Mouse (Mus musculus) limb, embryonic 10.5 days (tissue): ENCODE measurements around the gene Mrps36. TPM values are rescaled to one million over a fixed set of nuclear protein-coding genes. Genes with fewer than 3 reads are reported as not detected.
"Not testable (repeated sequence)": the region's sequence is repeated elsewhere in the genome, so short reads cannot be mapped to it uniquely, and the experiment has no call there.

Experiments
- DNase-seq: peaks from one replicate; pipeline ENCODE4 v3.0.0-alpha.2; 2017; ENCODE audit warnings: low spot score
- H3K27ac ChIP-seq: fragments of 300-500 bp; sonication (generic); 2 replicates; pipeline ENCODE4 v1.5.1; 2016; ENCODE audit warnings: mild to moderate bottlenecking
- H3K27me3 ChIP-seq: fragments of 300-500 bp; sonication (generic); 2 replicates; pipeline ENCODE4 v1.6.1; 2016; ENCODE audit warnings: low read depth, mild to moderate bottlenecking; ENCODE audit not compliant: poor library complexity, severe bottlenecking
- H3K36me3 ChIP-seq: fragments of 300-500 bp; sonication (generic); 2 replicates; pipeline ENCODE4 v1.6.1; 2016; ENCODE audit warnings: mild to moderate bottlenecking, moderate library complexity
- H3K4me1 ChIP-seq: fragments of 300-500 bp; sonication (generic); 2 replicates; pipeline ENCODE4 v1.6.1; 2016
- H3K4me3 ChIP-seq: fragments of 300-500 bp; sonication (generic); 2 replicates; pipeline ENCODE4 v1.5.1; 2016; ENCODE audit warnings: mild to moderate bottlenecking, moderate library complexity
- H3K9me3 ChIP-seq: fragments of 300-500 bp; sonication (generic); replicated peaks from 2 replicates; pipeline ENCODE4 v1.6.1; 2016; ENCODE audit warnings: mild to moderate bottlenecking
- WGBS: fragments of 180-500 bp; shearing (Covaris S2); methylation state at CpG from one replicate; pipeline ENCODE4 v1.1.7; 2016; 5-methylcytosine and 5-hydroxymethylcytosine counted together
- polyA plus RNA-seq: library from polyadenylated mRNA; unstranded; fragments of >200 nt; fragmentation: Nextera tagmentation; extraction: Ambion mirVana; gene quantifications from 2 replicates; pipeline ENCODE4 v1.2.1, GENCODE M21; 2016

Gene Mrps36
- polyA plus RNA-seq, 1 experiment from 2014 or later: 97.0 TPM

- WGBS: 72% methylated on average over 4 of the region's 4 CpGs
These were observed 9.7 kb upstream of the Mrps36 start for GRCm38 (mm10) chr13:100754186-100754585.

GRCm38 (mm10) chr13:100753011-100753410 is 8.6 kb upstream of the Mrps36 start:
- Histone ChIP-seq H3K4me3 (no peak overlapping the region), H3K36me3 (0 out of 2 replicates have a peak, but pooled peaks cover 2% of the 10 kb centered on the region), H3K27me3 (no peaks in the 10 kb centered on the region), H3K9me3 (no peaks in the 10 kb centered on the region), H3K4me1 (no peaks in the 10 kb centered on the region), H3K27ac (no peak overlapping the region)
- 89% methylated on average over 6 of the region's 6 CpGs for WGBS
- no peak for DNase-seq

More at GRCm38 (mm10) chr13:100754186-100754585, 9.7 kb upstream of the Mrps36 start:
- no peak overlapping the region for H3K27ac ChIP-seq
- no peak overlapping the region for H3K4me3 ChIP-seq
- DNase-seq: no peak
- H3K27me3 ChIP-seq: no peaks in the 10 kb centered on the region
- no peaks in the 10 kb centered on the region for H3K9me3 ChIP-seq
- H3K36me3 ChIP-seq: peaks cover 11% of the 10 kb centered on the region
- no peaks in the 10 kb centered on the region for H3K4me1 ChIP-seq

- no peaks in the 10 kb centered on the region for H3K27me3 ChIP-seq
These were observed 8.1 kb upstream of the Mrps36 start for GRCm38 (mm10) chr13:100752529-100752928.

GRCm38 (mm10) chr13:100751402-100751801 is 6.9 kb upstream of the Mrps36 start:
- Histone ChIP-seq H3K36me3 (no peaks in the 10 kb centered on the region), H3K4me1 (no peaks in the 10 kb centered on the region), H3K27ac (no peak overlapping the region), H3K4me3 (no peak overlapping the region), H3K9me3 (no peaks in the 10 kb centered on the region), H3K27me3 (no peaks in the 10 kb centered on the region)
- WGBS: 85% methylated on average over 3 of the region's 3 CpGs
- DNase-seq: no peak

More at GRCm38 (mm10) chr13:100752529-100752928, 8.1 kb upstream of the Mrps36 start:
- no peaks in the 10 kb centered on the region for H3K9me3 ChIP-seq
- H3K27ac ChIP-seq: no peak overlapping the region
- no peak for DNase-seq
- no peaks in the 10 kb centered on the region for H3K36me3 ChIP-seq
- 89% methylated on average over 8 of the region's 8 CpGs for WGBS
- H3K4me3 ChIP-seq: no peak overlapping the region
- no peaks in the 10 kb centered on the region for H3K4me1 ChIP-seq

- DNase-seq: no peak
- no peak overlapping the region for H3K27ac ChIP-seq
- no peaks in the 10 kb centered on the region for H3K9me3 ChIP-seq
- H3K4me1 ChIP-seq: no peaks in the 10 kb centered on the region
- H3K4me3 ChIP-seq: no peak overlapping the region
- no peaks in the 10 kb centered on the region for H3K27me3 ChIP-seq
- no peaks in the 10 kb centered on the region for H3K36me3 ChIP-seq
- WGBS: 83% methylated on average over 5 of the region's 5 CpGs
These were observed 6.3 kb upstream of the Mrps36 start for GRCm38 (mm10) chr13:100750799-100751198.

DNA sequence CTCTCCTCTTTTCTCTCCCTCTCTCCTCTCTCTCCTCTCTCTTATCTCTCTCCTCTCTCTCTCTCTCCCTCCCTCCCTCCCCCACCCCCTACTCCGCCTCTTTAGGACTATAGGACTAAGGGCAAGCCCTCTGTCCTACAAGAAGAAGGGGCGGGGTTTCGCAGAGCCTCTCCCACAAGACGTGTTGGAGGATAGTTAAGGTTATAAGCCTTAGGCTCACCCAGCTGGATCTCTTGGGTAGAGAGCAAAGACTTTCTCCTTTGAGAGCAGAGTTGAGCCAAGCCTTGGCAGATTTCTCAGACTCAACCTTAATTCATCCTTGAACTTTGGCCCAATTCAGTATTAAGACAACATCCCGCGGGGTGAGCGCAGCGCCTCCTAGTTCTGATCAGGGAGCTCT is 4.2 kb upstream of the Mrps36 start:
- peaks cover 7% of the 10 kb centered on the region for H3K4me1 ChIP-seq
- H3K4me3 ChIP-seq: no peak overlapping the region
- H3K9me3 ChIP-seq: no peaks in the 10 kb centered on the region
- H3K27me3 ChIP-seq: no peaks in the 10 kb centered on the region
- H3K36me3 ChIP-seq: no peaks in the 10 kb centered on the region
- no peak overlapping the region for H3K27ac ChIP-seq
- DNase-seq: no peak
- 49% methylated on average over 8 of the region's 8 CpGs for WGBS

GRCm38 (mm10) chr13:100746090-100746489 is 1.6 kb upstream of the Mrps36 start:
- H3K36me3 ChIP-seq: no peaks in the 10 kb centered on the region
- WGBS: 85% methylated on average over 3 of the region's 3 CpGs

GRCm38 (mm10) chr13:100743346-100744035 is 968 bp downstream of the Mrps36 start:
- Histone ChIP-seq H3K4me1 (peaks cover 12% of the 10 kb centered on the region), H3K27ac (peak overlapping the region; percentile 94)
- no peak for DNase-seq

More at GRCm38 (mm10) chr13:100746090-100746489, 1.6 kb upstream of the Mrps36 start:
- DNase-seq: no peak
- Histone ChIP-seq H3K4me3 (no peak overlapping the region), H3K27me3 (no peaks in the 10 kb centered on the region), H3K9me3 (no peaks in the 10 kb centered on the region), H3K27ac (no peak overlapping the region), H3K4me1 (peaks cover 12% of the 10 kb centered on the region)

GRCm38 (mm10) chr13:100742831-100743230 is 1.6 kb downstream of the Mrps36 start:
- H3K4me3 ChIP-seq: no peak overlapping the region
- H3K27ac ChIP-seq: no peak overlapping the region
- peaks cover 10% of the 10 kb centered on the region for H3K36me3 ChIP-seq
- peaks cover 12% of the 10 kb centered on the region for H3K4me1 ChIP-seq
- WGBS: 93% methylated on average over 5 of the region's 5 CpGs
- H3K9me3 ChIP-seq: no peaks in the 10 kb centered on the region
- no peaks in the 10 kb centered on the region for H3K27me3 ChIP-seq
- DNase-seq: no peak

More at GRCm38 (mm10) chr13:100743346-100744035, 968 bp downstream of the Mrps36 start:
- WGBS: 71% methylated on average over 11 of the region's 11 CpGs
- H3K36me3 ChIP-seq: peaks cover 6% of the 10 kb centered on the region
- no peaks in the 10 kb centered on the region for H3K27me3 ChIP-seq
- no peaks in the 10 kb centered on the region for H3K9me3 ChIP-seq
- peak overlapping the region; percentile 74 for H3K4me3 ChIP-seq

- Histone ChIP-seq H3K36me3 (peaks cover 36% of the 10 kb centered on the region), H3K4me1 (peaks cover 7% of the 10 kb centered on the region), H3K27me3 (no peaks in the 10 kb centered on the region), H3K9me3 (no peaks in the 10 kb centered on the region), H3K27ac (no peak overlapping the region), H3K4me3 (no peak overlapping the region)
- DNase-seq: no peak
- 94% methylated on average over 2 of the region's 2 CpGs for WGBS
These were observed 11.7 kb downstream of the Mrps36 start for GRCm38 (mm10) chr13:100732756-100733155.

GRCm38 (mm10) chr13:100731462-100732046 is 12.9 kb downstream of the Mrps36 start:
- Histone ChIP-seq H3K27ac (peak overlapping the region; percentile 96), H3K4me3 (peak overlapping the region; percentile 93; the same call in 1 of the 2 replicates), H3K36me3 (peaks cover 41% of the 10 kb centered on the region)
- DNase-seq, H3K4me1 ChIP-seq, H3K9me3 ChIP-seq, H3K27me3 ChIP-seq: not testable (repeated sequence)
- 88% methylated on average over 6 of the region's 6 CpGs for WGBS

GRCm38 (mm10) chr13:100730861-100731176 is 13.6 kb downstream of the Mrps36 start, which contains the start of gene Cdk7:
Cdk7 (minus strand) TSS chr13:100730939.
- under 1% methylated on average over 19 of the region's 19 CpGs for WGBS
- Histone ChIP-seq H3K4me3 (peak within 1 kb of the TSS; percentile 93), H3K27ac (peak within 1 kb of the TSS; percentile 96), H3K9me3 (no peaks in the 10 kb centered on the region), H3K36me3 (peaks cover 44% of the 10 kb centered on the region), H3K4me1 (peaks cover 7% of the 10 kb centered on the region), H3K27me3 (no peaks in the 10 kb centered on the region)
- DNase-seq: peak; percentile 97

DNA sequence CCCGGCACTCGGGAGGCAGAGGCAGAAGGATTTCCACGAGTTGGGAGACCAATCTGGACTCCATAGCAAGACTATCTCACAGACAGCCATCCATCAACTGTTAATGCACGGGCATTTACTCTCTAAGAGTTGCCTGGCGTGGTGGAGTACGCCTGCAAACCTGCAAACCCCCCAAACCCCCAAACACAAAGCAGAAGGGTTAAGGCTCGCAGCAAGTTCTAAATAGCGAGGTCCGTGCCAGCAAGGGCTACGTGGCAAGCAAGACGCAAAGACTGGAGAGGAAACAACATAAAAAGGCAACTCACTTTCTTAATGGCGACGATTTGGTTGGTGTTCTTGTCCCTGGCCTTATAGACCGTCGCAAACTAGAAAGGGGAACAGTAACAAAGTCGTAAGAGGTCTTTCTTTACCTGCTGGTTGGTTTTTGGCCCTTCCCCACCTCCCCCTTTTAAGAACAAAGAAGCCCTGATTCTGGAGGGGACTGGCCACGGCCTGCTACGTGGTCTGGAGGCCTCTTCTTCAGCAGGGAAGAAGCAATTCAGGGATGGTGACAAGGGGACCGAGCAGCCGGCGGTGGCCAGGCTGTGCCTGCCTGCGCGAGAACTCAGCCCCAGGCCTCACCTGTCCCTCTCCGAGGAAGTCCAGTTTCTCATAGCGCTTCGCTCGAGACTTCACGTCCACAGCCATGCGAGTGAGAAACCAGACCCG is 14.2 kb downstream of the Mrps36 start:
- Histone ChIP-seq H3K9me3 (no peaks in the 10 kb centered on the region), H3K27ac (peak overlapping the region; percentile 96), H3K4me3 (peak overlapping the region; percentile 93), H3K27me3 (no peaks in the 10 kb centered on the region), H3K36me3 (peaks cover 48% of the 10 kb centered on the region), H3K4me1 (peaks cover 7% of the 10 kb centered on the region)
- 1% methylated on average over 30 of the region's 30 CpGs for WGBS
- DNase-seq: peak; percentile 46
